Mouse (Mus musculus) layer of hippocampus, adult 8-10 months (tissue): ENCODE data around the gene Mib2. TPM values are rescaled to one million over a fixed set of nuclear protein-coding genes. Genes with fewer than 3 reads are reported as not detected.
A peak's percentile ranks its signal among the peaks of the same experiment; 100 is the strongest.
"Not testable (repeated sequence)": the region's sequence is repeated elsewhere in the genome, so short reads cannot be mapped to it uniquely, and the experiment has no call there.

Experiments
- DNase-seq, 2 experiments: peaks; one replicate each; pipeline ENCODE4 v3.0.0; 2022; ENCODE audit warnings: low spot score in 2 of 2
- total RNA-seq, 4 experiments: library from RNA; stranded (reverse); gene quantifications; 2 replicates each; pipeline ENCODE4 v1.2.4; 2022

Mib2 gene
- total RNA-seq, result 100 to 1,000 TPM; 101 to 122 (median 113) TPM

DNA sequence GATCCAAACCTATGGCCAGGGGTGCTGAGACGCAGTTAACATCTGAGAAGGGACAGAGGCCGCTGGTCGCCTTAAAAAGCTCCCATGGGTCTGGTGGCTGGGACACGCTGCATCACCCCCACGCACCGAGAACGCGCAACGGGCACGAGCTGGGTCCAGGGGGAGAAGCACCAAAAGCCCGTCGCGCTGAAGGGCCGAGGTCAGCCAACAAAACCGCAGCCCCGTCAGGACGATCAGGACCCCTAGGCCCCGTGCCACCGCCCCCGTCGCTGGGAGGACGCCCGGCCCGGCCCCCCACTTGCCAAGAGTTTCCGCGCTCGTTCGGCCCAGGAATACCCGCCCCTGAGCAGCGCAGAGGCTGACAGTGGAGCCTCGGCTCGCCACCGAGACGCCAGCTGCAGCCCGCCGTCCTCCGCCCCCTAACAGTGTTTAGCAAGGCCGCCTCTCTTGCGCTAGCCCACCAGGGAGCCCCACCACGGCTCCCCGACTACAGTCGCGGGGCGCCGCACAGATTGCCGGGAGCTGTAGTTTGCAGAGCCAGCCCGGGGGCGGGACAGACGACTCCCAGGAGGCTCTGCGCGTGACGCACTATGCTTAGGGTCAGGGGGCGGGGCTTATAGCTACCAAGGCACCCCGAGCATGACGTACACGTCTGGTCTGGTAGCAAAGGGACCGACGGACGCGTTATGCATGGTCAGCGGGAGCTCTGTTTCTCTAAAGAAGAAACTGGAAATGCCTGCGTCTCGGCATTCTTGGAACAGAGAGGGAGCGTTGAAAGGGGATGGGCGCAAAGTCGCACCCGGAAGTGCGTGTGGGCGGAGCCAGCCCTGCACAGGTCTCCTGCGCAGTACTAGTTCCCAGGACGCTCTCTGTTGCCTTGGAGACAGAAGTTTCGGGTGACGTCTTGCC lies at the start of gene Mib2:
Mib2 (minus strand) TSS at position 510 of the 909 bp plus-strand sequence.
- DNase-seq, result peak; percentile 96 to 98

DNA sequence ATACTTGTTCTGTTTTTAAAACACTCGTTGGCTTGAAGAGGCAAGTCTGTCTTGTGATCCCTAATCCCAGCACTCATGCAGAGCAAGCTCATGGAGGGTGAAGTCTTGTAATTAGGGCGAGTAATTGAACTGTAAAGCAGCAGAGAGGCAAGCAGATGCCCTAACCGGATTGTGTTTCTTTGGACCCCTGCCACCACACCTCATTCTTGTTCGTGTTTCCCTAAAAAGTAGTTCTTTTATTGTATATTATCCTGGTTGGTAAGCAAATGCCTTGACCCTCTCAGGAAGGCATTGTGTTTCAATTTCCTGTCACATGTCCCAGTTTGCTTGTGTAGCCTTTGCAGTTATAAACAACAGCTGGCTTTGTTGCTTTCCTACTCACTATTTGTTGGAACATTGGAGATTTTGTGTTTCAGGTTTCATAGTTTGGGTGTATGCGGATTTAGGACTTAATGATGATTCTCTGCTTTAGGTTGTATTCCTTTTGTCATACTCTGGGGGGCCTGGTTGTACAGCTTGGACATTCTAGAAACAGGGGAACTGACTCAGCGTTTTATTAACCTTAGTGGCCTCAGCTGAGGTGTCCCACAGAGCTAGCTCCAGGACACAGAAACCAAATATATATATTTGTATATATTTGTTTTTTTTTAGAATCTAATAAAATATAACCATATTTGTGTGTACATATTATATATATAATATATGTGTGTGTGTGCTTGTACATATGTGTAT lies 41.7 kb upstream of the Mib2 start:
- no peak for DNase-seq

GRCm38 (mm10) chr4:155708988-155709387 lies 40.0 kb upstream of the Mib2 start:
- no peak for DNase-seq

DNA sequence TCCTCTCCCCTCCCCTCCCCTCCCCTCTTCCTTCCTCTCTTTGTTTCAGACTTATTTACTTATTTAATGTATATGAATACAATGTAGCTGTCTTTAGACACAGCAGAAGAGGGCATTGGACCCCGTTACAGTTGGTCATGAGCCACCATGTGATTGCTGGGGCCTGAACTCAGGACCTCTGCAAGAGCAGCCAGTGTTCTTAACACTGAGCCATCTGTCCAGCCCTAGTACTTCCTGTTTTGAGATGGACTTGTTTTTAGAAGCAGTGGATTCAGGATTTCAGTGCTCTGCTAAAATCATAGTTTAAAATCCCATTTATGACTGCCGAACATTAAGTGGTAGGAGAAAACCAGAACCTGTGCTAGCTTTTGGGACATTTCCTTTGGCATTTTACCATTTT lies 39.6 kb upstream of the Mib2 start:
- DNase-seq, result no peak

DNA sequence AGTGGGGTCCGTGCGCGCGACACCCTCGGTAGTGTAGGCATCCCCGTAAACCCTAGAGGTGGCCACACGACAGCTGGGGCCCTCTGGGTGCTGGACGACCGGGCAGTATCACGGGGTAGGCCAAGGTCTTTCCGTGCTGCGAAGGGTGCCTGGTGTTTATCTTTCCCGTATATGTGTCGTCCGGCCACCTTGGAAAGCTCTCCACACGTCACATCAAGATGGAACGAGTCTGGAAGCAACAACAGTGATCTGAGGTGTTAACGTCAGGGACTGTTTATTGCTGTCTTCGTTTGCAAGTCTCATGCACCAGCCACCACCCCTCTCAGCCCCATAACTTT lies 36.6 kb upstream of the Mib2 start:
- no peak for DNase-seq

- peak; percentile 92 to 96 for DNase-seq
Measured at GRCm38 (mm10) chr4:155704721-155705591, 36.0 kb upstream of the Mib2 start, which contains the start of gene Ssu72. Gene Ssu72, plus strand, starts transcription at chr4:155704800.

DNA sequence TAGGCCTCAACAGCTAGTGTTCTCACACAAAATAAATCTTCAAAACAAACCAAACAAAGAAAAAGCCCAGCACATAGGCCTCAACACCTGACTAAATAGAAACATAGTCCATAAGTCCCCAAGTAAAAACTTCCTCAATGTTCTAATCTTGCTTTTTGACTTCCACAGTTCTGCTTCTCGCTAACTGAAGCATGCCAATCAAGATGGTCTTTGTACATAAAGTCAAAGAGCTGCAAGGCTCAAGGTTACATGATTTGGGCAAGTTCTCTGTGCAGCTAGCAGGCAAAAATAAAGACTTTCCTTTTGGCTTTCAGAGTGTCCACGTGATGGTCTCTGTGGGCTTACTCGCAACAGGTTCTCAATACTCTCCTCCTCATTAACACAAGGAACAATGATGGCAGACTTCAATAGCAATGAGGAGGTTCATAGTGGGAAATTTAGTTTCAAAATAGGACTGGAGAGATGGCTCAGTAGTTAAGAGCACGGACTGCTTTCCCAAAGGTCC lies 34.5 kb upstream of the Mib2 start:
- no peak for DNase-seq

DNA sequence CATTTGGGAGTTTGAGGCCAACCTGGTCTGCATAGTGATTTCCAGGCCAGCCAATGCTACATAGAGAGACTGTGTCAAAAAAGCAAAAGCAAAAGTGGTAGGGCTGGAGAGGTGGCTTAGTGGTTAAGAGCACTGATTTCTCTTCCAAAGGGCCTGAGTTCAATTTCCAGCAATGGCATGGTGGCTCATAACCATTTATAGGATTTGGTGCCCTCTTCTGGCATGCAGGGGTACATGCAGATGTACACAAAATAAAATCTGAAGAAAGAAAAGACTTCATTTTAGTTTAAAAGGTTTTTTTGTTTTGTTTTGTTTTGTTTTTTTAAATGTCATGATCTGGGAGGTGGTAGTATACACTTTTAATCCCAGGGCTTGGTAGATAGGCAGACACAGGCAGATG lies 31.4 kb upstream of the Mib2 start:
- no peak for DNase-seq

GRCm38 (mm10) chr4:155696261-155697255 lies 27.6 kb upstream of the Mib2 start:
- DNase-seq, result no peak

GRCm38 (mm10) chr4:155695531-155696062 lies 26.6 kb upstream of the Mib2 start:
- no peak for DNase-seq

DNA sequence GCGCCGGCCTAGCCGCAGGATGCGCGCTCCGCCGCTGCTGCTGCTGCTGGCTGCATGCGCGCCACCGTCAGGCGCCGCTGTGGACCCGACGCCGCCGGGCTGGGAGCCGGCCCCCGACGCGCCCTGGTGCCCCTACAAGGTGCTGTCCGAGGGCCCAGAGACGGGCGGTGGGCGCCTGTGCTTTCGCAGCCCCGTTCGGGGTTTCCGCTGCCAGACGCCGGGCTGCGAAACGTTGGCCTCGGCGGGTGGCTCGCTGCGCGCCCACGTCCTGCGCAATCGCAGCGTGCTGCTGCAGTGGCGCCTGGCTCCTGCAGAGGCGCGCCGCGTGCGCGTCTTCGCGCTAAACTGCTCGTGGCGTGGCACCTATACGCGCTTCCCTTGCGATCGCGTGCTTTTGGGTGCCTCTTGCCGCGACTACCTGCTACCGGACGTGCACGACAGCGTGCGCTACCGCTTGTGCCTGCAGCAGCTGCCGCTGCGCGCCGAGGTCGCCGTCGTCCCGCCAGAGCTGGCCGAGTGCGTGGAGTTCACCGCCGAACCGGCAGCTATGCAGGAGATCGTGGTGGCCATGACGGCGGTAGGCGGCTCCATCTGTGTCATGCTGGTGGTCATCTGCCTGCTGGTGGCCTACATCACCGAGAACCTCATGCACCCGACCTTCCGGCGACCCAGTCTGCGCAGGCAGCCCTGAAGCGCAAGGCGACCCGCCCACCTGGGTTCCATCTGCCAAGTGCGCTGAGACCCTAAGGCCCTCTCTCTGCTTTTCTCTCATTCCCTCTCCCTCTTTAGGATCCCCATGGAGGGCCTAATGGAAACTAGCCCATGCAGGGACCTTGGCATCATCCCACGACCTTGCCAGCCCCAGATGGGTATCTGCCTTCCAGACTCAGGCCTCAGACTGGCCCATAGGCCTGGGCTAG lies 25.7 kb upstream of the Mib2 start:
- peak; percentile 60 to 76 for DNase-seq

DNA sequence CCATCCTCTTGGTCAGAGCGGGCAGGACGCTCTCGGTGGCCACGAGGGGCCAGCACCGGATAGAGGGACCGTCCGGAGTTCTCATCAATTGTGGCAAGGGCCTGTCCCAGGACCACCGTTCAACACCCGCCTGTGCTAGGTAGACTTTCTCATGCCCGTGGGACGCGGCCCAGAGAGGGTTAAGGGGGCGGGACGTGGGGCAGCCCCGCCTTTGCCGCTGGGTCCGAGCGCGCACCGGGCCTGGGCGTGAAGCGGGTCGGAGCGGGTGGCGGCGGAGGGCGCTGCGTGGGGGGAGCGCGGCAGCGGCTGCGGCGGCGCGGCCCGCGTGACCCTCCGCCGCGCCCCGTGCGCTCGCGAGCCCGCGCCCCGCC lies 25.1 kb upstream of the Mib2 start, which contains the start of gene Fndc10:
Fndc10 (plus strand) TSS at position 232 of the 371 bp plus-strand sequence.
- DNase-seq, result peak; percentile 49 to 62

- no peak for DNase-seq
Measured at GRCm38 (mm10) chr4:155692421-155692820, 23.4 kb upstream of the Mib2 start.

GRCm38 (mm10) chr4:155690571-155691375 lies 21.8 kb upstream of the Mib2 start:
- DNase-seq, result peak; percentile 72 to 80

DNA sequence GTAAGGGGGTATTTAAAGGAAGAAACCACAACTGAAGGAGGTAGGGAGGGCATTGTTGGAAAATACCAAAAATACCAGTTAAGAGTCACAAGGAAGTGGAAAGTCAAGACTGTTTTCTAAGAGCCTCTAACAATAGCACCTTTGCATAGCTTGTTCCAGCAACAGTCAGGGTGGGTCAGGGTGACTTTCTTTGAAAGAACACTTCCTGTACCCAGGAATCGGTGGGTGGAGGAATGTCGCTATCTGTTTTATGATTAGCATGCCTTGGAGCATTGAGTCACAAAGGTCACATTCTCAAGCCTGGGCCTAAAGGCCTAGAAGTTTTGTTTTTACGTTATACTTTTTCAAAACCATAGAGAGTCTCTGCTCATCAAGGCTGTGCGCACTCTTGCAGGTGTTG lies 18.8 kb upstream of the Mib2 start:
- not testable (repeated sequence) for DNase-seq

DNA sequence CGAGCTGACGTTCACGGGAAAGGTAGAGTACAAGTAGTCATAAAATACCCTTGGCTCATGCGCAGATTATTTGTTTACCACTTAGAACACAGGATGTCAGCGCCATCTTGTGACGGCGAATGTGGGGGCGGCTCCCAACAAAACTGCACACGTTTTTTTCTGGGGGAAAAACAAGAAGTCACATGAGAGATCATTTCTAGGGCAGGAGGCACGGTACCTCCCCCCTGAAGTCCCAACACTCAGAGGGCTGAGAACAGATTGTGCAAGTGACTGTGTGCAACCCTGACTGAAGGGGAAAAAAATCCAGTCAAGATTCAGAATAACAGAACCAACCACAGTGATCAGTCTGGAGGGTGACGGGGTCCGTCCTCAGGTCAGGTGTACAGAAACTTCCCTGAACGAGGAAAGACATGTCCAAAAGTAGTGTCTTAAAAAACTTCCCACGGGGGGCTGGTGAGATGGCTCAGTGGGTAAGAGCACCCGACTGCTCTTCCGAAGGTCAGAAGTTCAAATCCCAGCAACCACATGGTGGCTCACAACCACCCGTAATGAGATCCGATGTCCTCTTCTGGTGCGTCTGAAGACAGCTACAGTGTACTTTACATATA lies 14.8 kb upstream of the Mib2 start:
- not testable (repeated sequence) for DNase-seq

DNA sequence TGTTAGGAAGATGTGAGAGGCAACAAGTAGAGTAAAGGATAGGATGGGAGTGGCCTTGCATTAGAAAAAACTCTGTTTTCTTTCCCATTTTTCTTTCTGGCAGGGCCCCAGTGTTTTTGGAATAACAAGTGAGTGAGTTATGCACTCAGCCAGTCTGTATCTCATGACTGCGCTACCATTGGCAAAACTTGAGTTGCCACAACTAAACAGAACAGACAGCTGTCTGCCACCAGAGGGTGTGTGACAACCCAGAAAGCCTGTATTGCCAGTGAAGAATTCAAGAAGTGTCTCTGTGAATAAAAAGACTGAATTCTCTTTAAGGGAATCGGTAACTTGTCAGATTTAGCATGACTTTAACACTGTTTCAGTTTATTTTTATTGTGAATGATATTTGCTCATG lies 7.0 kb upstream of the Mib2 start:
- DNase-seq, result no peak
